Mouse (Mus musculus): ENCODE results near the gene 1700029H14Rik. TPM values are rescaled to one million over a fixed set of nuclear protein-coding genes. Genes with fewer than 3 reads are reported as not detected.

The 1700029H14Rik gene
- total and polyA plus RNA-seq, 3 experiments: not detected

DNA sequence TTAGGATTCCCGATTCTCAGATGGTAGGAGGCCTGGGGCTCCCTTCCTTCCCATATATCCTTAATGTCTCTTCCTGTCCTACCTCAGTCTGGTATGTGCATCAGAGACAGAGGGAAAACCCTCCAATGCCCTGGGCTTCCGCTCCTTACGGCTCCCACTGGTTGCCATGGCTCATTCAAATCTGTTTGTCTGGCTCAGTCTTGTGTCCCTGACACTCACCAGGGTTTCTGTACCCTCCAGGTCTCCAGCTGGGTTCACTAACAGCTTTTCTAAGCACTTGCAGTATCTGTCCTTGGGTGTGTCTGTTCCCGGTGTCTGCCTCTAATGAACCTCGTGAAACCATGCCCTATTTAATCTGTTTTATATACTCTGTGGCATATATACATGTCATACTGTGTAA is 20.7 kb downstream of the 1700029H14Rik start:
- H3K9me3 ChIP-seq (replicated peaks; ENCODE audit: low read length): peaks cover 5% of the 10 kb centered on the region
- H3K4me1 ChIP-seq (ENCODE audit: control insufficient read depth in 1 of 2, insufficient read depth in 2 of 2): no peaks in the 10 kb centered on the region
- no peak for TF ChIP-seq EP300 (IDR thresholded peaks at IDR 0.05; ENCODE audit: low read length)
- no peak for TF ChIP-seq IRF4 (IDR thresholded peaks at IDR 0.05; ENCODE audit: low read depth, low read length)
- no peak for TF ChIP-seq JUND (conservative IDR thresholded peaks at IDR 0.05; ENCODE audit: low read depth, low read length)
- TF ChIP-seq MAX (IDR thresholded peaks at IDR 0.05; ENCODE audit: low read length): no peak
- no peak for TF ChIP-seq CHD2 (IDR thresholded peaks at IDR 0.05; ENCODE audit: low read length)
- no peak for TF ChIP-seq SMC3 (IDR thresholded peaks at IDR 0.05; ENCODE audit: low read depth, low read length)
- TF ChIP-seq MAZ (IDR thresholded peaks at IDR 0.05; ENCODE audit: low read depth, low read length): no peak
- no peak for TF ChIP-seq ZC3H11A (IDR thresholded peaks at IDR 0.05; ENCODE audit: low read depth, low read length)
- no peak for TF ChIP-seq PAX5 (IDR thresholded peaks at IDR 0.05; ENCODE audit: low read length)
- no peak for TF ChIP-seq MEF2A (IDR thresholded peaks at IDR 0.05; ENCODE audit: borderline replicate concordance, low read depth, low read length)
- TF ChIP-seq BHLHE40 (IDR thresholded peaks at IDR 0.05; ENCODE audit: low read depth, low read length): no peak
- H3K27ac ChIP-seq (ENCODE audit: insufficient read depth, low read depth): no peak overlapping the region
- no peak overlapping the region for H3K4me2 ChIP-seq (ENCODE audit: insufficient read depth, low read depth, poor library complexity, severe bottlenecking)
- no peaks in the 10 kb centered on the region for H3K36me3 ChIP-seq (replicated peaks in 1 of 2; ENCODE audit: control insufficient read depth in 1 of 2, insufficient read depth in 1 of 2, low read length in 1 of 2)
- no peak overlapping the region for H3K4me3 ChIP-seq (replicated peaks in 1 of 3; ENCODE audit: low read depth in 2 of 3, low read length in 2 of 3, poor library complexity in 1 of 3)
- no peaks in the 10 kb centered on the region for H3K27me3 ChIP-seq (replicated peaks)
- DNase-seq (ENCODE audit: extremely low read depth): no peak
- in situ Hi-C loops (cut with MboI; ENCODE audit: low pct_ligation_motif_present, low pct_unique_long_range_greater_than_20kb, low sequenced_read_pairs) (no loop called here), dilution Hi-C loops (cut with MboI; ENCODE audit: extremely low pct_ligation_motif_present, extremely low pct_unique_long_range_greater_than_20kb, low sequenced_read_pairs) (no loop called here)
- H3K79me2 ChIP-seq (replicated peaks; ENCODE audit: control insufficient read depth, extremely low read depth, insufficient read depth, poor library complexity, severe bottlenecking): no peaks in the 10 kb centered on the region
- no peak overlapping the region for H3K9ac ChIP-seq (ENCODE audit: insufficient read depth, low read depth)

GRCm38 (mm10) chr8:13540122-13540521 is 22.1 kb downstream of the 1700029H14Rik start:
- Histone ChIP-seq H3K4me1 (ENCODE audit: control insufficient read depth in 1 of 2, insufficient read depth in 2 of 2) (no peaks in the 10 kb centered on the region), H3K4me3 (replicated peaks in 1 of 3; ENCODE audit: low read depth in 2 of 3, low read length in 2 of 3, poor library complexity in 1 of 3) (no peak overlapping the region), H3K4me2 (ENCODE audit: insufficient read depth, low read depth, poor library complexity, severe bottlenecking) (no peak overlapping the region), H3K9ac (ENCODE audit: insufficient read depth, low read depth) (no peak overlapping the region), H3K27me3 (replicated peaks) (no peaks in the 10 kb centered on the region), H3K27ac (ENCODE audit: insufficient read depth, low read depth) (no peak overlapping the region), H3K9me3 (replicated peaks; ENCODE audit: low read length) (peaks cover under 1% of the 10 kb centered on the region), H3K79me2 (replicated peaks; ENCODE audit: control insufficient read depth, extremely low read depth, insufficient read depth, poor library complexity, severe bottlenecking) (no peaks in the 10 kb centered on the region), H3K36me3 (replicated peaks in 1 of 2; ENCODE audit: control insufficient read depth in 1 of 2, insufficient read depth in 1 of 2, low read length in 1 of 2) (no peaks in the 10 kb centered on the region)
- DNase-seq (ENCODE audit: extremely low read depth): no peak
- no peak for TF ChIP-seq EP300 (IDR thresholded peaks at IDR 0.05; ENCODE audit: low read length)
- no peak for TF ChIP-seq JUN (IDR thresholded peaks at IDR 0.05; ENCODE audit: insufficient read depth, low read depth, low read length)
- TF ChIP-seq TBP (conservative IDR thresholded peaks at IDR 0.05; ENCODE audit: low read depth, low read length): no peak
- TF ChIP-seq HCFC1 (IDR thresholded peaks at IDR 0.05; ENCODE audit: low read depth, low read length): no peak
- TF ChIP-seq MEF2A (IDR thresholded peaks at IDR 0.05; ENCODE audit: borderline replicate concordance, low read depth, low read length): no peak
- no peak for TF ChIP-seq MYC (IDR thresholded peaks at IDR 0.05; ENCODE audit: low read depth, low read length)
- TF ChIP-seq MAZ (IDR thresholded peaks at IDR 0.05; ENCODE audit: low read depth, low read length): no peak
- no peak for TF ChIP-seq CTCF (conservative IDR thresholded peaks at IDR 0.05 in 1 of 2, IDR thresholded peaks at IDR 0.05 in 1 of 2; ENCODE audit: low read depth in 2 of 2, low read length in 2 of 2)
- TF ChIP-seq KAT2A (IDR thresholded peaks at IDR 0.05; ENCODE audit: insufficient replicate concordance, low read length): no peak
- no peak for TF ChIP-seq JUND (conservative IDR thresholded peaks at IDR 0.05; ENCODE audit: low read depth, low read length)
- in situ Hi-C loops (cut with MboI; ENCODE audit: low pct_ligation_motif_present, low pct_unique_long_range_greater_than_20kb, low sequenced_read_pairs) (no loop called here), dilution Hi-C loops (cut with MboI; ENCODE audit: extremely low pct_ligation_motif_present, extremely low pct_unique_long_range_greater_than_20kb, low sequenced_read_pairs) (no loop called here)
